Mouse (Mus musculus) ES-Bruce4 (cell line): ENCODE measurements around the gene Chst8.

Experiments
- CTCF ChIP-seq: IDR thresholded peaks from one replicate; pipeline ENCODE4 v1.8.1; 2011; ENCODE audit warnings: low read depth, low read length
- EP300 ChIP-seq: IDR thresholded peaks from 2 replicates; pipeline ENCODE4 v1.6.1; 2011; ENCODE audit warnings: low read depth, low read length; ENCODE audit not compliant: insufficient read depth
- POLR2A ChIP-seq: IDR thresholded peaks from one replicate; pipeline ENCODE4 v1.8.1; 2011; ENCODE audit warnings: low read length; ENCODE audit not compliant: insufficient read depth

- TF ChIP-seq CTCF (no peak), POLR2A (no peak), EP300 (no peak)
These were observed 43.0 kb downstream of the Chst8 start for GRCm38 (mm10) chr7:34769531-34769930.
